Mouse (Mus musculus) limb, embryonic 15.5 days (tissue): ENCODE data around the gene Ano6. TPM values are rescaled to one million over a fixed set of nuclear protein-coding genes. Genes with fewer than 3 reads are reported as not detected.
A peak's percentile ranks its signal among the peaks of the same experiment; 100 is the strongest.

Experiments
- ATAC-seq: fragments of 200-750 bp; cut with Nextera tagmentation; 2 replicates; pipeline ENCODE4 v1.8.0; 2017; ENCODE audit warnings: low read depth, moderate TSS enrichment; ENCODE audit not compliant: insufficient number of reproducible peaks, low FRiP score, low TSS enrichment
- H3K27ac ChIP-seq: fragments of 300-500 bp; sonication (generic); 2 replicates; pipeline ENCODE4 v1.5.1; 2015; ENCODE audit warnings: moderate library complexity, mild to moderate bottlenecking, inconsistent platforms
- H3K27me3 ChIP-seq: fragments of 300-500 bp; sonication (generic); 2 replicates; pipeline ENCODE4 v1.6.1; 2015; ENCODE audit warnings: inconsistent platforms
- H3K36me3 ChIP-seq: fragments of 300-500 bp; sonication (generic); 2 replicates; pipeline ENCODE4 v1.6.1; 2015; ENCODE audit warnings: inconsistent platforms
- H3K4me1 ChIP-seq: fragments of 300-500 bp; sonication (generic); 2 replicates; pipeline ENCODE4 v1.6.1; 2015; ENCODE audit warnings: inconsistent platforms
- H3K4me2 ChIP-seq: fragments of 300-500 bp; sonication (generic); 2 replicates; pipeline ENCODE4 v1.6.1; 2015; ENCODE audit warnings: mild to moderate bottlenecking, inconsistent platforms
- H3K4me3 ChIP-seq: fragments of 300-500 bp; sonication (generic); 2 replicates; pipeline ENCODE4 v1.5.1; 2015; ENCODE audit warnings: mild to moderate bottlenecking, inconsistent platforms
- H3K9ac ChIP-seq: fragments of 300-500 bp; sonication (generic); 2 replicates; pipeline ENCODE4 v1.6.1; 2015; ENCODE audit warnings: inconsistent platforms
- H3K9me3 ChIP-seq: fragments of 300-500 bp; sonication (generic); 2 replicates; pipeline ENCODE4 v1.6.1; 2016; ENCODE audit warnings: inconsistent platforms
- WGBS: fragments of 180-500 bp; shearing (Covaris S2); methylation state at CpG from one replicate; pipeline ENCODE4 v1.1.7; 2015; 5-methylcytosine and 5-hydroxymethylcytosine counted together
- polyA plus RNA-seq: library from polyadenylated mRNA; unstranded; fragments of >200 nt; fragmentation: Nextera tagmentation; extraction: Ambion mirVana; gene quantifications from 2 replicates; pipeline ENCODE4 v1.2.1, GENCODE M21; 2015

The Ano6 gene
- polyA plus RNA-seq, 1 experiment from 2014 or later: 50.3 TPM

DNA sequence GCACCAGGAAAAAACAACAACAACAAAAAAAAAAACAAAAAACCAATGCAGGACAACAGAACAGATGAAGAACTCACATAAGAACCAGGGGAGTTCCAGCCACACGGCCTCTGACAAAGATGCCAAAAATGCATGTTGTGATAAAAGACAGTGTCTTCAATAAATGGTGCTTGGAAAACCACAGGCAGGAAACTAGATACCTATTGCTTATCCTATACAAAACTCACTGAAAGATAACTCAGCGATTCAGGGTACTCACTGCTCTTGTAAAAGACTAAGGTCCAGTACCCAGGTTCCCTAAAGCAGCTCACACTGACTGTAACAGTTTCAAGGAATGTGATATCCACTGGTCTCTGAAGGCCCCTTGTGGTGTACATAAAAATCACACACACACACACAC lies 20.3 kb upstream of the Ano6 start:
- Histone ChIP-seq H3K4me3 (no peak overlapping the region), H3K27ac (no peak overlapping the region), H3K9ac (no peak overlapping the region), H3K27me3 (no peaks in the 10 kb centered on the region), H3K36me3 (no peaks in the 10 kb centered on the region), H3K9me3 (no peaks in the 10 kb centered on the region), H3K4me2 (no peak overlapping the region), H3K4me1 (peaks cover 3% of the 10 kb centered on the region; the same call in 1 of the 2 replicates)
- ATAC-seq: no peak
- 80% methylated on average over 2 of the region's 2 CpGs for WGBS

DNA sequence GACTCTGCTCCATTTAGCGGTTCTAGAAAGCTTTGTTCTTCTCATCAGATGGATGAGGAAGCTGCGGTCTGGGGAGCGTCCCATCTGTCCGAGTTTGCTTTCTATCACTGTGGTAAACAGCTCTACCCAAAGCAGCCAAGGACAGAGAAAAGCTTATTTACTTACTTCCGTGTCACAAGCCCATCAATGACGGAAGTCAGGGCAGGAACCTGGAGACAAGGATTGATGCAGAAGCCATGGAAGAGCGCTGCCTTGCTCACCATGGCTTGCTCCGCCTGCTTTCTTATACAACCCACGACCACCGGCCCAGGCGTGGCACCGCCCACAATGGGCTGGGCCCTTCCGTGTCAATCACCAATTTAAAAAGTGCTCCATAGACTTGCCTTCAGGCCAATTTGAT lies 18.3 kb upstream of the Ano6 start:
- Histone ChIP-seq H3K36me3 (no peaks in the 10 kb centered on the region), H3K4me2 (no peak overlapping the region), H3K27me3 (no peaks in the 10 kb centered on the region), H3K9me3 (no peaks in the 10 kb centered on the region), H3K4me1 (peaks cover 3% of the 10 kb centered on the region; the same call in 1 of the 2 replicates), H3K9ac (no peak overlapping the region), H3K4me3 (no peak overlapping the region), H3K27ac (no peak overlapping the region)
- no peak for ATAC-seq
- WGBS: 68% methylated on average over 13 of the region's 13 CpGs

DNA sequence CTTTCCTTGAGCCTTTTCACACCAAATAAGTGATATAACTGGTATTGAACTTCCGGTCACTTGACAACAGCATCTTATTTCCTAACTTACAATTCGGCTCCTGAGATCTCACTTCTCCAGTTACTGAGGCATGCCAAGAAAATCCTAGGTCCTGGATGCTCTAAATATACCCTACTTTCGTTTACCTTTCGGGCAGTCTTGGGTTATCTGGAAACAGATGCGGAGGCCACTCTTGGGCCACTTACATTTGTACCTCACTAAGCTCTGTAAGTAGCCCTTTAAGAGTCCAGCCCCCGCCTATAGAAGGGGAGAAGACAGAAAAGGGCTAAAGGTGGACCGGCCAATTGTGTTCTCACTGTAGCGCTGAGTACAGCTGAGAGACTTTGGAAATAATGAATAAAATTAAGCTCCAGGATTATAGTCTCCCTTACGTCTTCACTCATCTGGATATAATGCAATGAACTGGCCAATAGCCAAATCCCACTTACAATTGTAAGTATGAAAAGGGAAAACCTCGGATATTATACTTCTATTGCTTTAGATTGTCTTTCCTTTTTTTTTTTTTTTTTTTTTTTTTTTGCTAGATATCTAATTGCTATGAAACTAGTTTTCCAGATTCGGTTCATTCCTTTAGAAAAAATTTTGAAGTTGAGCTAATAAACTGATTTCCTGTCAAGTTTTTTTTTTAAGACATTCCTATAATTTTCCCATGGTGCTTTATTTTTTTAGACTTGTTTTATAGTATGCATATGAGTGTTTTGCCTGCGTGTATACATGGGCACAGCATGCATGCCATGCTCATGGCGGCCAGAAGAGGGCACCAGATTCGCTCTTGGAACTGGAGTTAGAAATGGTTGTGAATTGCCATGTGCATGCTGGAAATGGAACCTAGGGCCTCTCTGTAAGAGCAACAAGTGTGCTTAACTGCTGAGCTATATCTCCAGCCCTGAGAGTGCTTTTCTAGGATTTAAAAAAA lies 17.5 kb upstream of the Ano6 start:
- H3K9ac ChIP-seq: no peak overlapping the region
- no peak overlapping the region for H3K4me2 ChIP-seq
- no peak overlapping the region for H3K4me3 ChIP-seq
- no peak for ATAC-seq
- H3K9me3 ChIP-seq: no peaks in the 10 kb centered on the region
- H3K36me3 ChIP-seq: no peaks in the 10 kb centered on the region
- H3K4me1 ChIP-seq: peaks cover 3% of the 10 kb centered on the region; the same call in 1 of the 2 replicates
- no peak overlapping the region for H3K27ac ChIP-seq
- H3K27me3 ChIP-seq: no peaks in the 10 kb centered on the region
- 57% methylated on average over 14 of the region's 14 CpGs for WGBS

DNA sequence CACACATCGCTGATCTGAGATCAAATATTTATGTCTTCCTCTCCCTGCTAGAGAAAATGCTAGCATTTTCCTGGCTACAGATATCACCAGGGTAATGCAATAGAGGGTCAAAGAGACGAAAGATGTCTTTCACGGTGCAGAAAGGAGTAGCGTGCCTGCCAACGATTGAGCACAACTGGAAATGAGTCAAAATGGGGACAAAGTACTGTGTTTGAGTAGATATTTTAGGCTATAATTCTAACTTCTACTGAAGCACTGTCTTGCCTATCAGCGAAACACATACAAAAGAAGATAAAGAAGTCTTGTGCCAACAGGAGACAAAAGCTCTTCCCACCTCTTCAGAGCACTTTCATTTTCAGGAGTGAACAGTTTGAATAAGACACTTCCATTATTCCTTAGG lies 16.4 kb upstream of the Ano6 start:
- no peak overlapping the region for H3K27ac ChIP-seq
- no peak overlapping the region for H3K4me3 ChIP-seq
- ATAC-seq: no peak
- H3K4me2 ChIP-seq: no peak overlapping the region
- H3K4me1 ChIP-seq: 0 out of 2 replicates have a peak, but pooled peaks cover under 1% of the 10 kb centered on the region
- no peak overlapping the region for H3K9ac ChIP-seq
- 79% methylated on average over 6 of the region's 6 CpGs for WGBS
- no peaks in the 10 kb centered on the region for H3K27me3 ChIP-seq
- H3K9me3 ChIP-seq: no peaks in the 10 kb centered on the region
- H3K36me3 ChIP-seq: no peaks in the 10 kb centered on the region

DNA sequence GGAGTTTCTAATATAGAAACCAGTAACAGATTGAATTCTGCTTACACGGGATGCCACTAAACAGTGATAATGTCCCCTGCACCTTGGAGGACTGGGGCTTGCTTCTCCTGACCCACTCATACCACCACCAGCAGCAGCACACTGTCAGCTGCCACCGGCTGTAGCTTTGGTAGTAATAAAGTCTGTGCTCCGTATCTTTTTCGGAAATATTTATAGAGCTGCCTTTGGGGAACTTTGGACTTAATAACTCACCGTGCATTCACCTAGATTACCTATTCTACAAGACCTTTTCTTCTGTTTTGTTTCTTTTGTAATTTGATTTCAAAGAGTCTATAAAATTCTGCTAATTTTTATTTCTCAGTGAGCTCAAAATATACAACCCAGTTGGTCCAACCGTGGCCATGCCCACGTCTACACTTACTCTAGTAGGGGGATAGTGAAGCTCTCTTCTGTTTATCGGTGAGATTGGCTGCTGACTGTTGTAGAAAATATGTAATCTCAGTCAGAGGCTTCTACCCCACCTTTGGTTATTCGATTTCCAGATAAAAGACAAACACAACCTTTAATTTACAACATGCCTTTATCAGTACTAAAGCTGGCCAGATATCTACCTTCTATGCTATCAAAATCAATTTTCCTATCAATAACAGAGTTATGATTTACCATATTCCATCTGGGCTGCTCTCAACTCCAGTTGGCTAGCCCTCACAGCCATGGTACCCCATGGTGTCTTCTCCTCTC lies 15.8 kb upstream of the Ano6 start:
- Histone ChIP-seq H3K27me3 (no peaks in the 10 kb centered on the region), H3K27ac (no peak overlapping the region), H3K4me2 (no peak overlapping the region), H3K9ac (no peak overlapping the region), H3K4me3 (no peak overlapping the region), H3K4me1 (no peaks in the 10 kb centered on the region), H3K36me3 (no peaks in the 10 kb centered on the region), H3K9me3 (no peaks in the 10 kb centered on the region)
- ATAC-seq: no peak
- WGBS: 73% methylated on average over 9 of the region's 9 CpGs

DNA sequence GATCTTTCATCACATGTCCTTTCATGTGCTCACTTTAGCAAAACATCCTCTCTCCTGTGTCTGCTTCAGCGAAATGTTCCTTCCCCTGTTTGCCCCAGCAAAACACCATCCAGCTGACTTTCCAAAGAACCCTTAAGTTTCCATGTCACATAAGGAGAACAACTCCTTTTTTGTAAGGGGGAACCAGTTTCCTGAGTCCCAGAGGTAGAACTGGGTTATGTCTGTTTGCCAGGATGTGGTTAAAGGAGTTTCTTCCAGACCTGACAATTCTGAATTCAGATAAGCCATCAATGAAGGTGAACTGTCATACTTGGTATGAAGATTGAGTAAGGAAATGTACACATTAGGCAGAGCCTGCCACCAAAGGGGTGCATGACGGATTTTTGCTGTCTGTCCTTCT lies 12.9 kb upstream of the Ano6 start:
- no peak overlapping the region for H3K9ac ChIP-seq
- H3K36me3 ChIP-seq: no peaks in the 10 kb centered on the region
- no peaks in the 10 kb centered on the region for H3K4me1 ChIP-seq
- H3K27me3 ChIP-seq: no peaks in the 10 kb centered on the region
- H3K27ac ChIP-seq: no peak overlapping the region
- no peak for ATAC-seq
- no peak overlapping the region for H3K4me2 ChIP-seq
- 86% methylated on average over 2 of the region's 2 CpGs for WGBS
- H3K4me3 ChIP-seq: no peak overlapping the region
- no peaks in the 10 kb centered on the region for H3K9me3 ChIP-seq

DNA sequence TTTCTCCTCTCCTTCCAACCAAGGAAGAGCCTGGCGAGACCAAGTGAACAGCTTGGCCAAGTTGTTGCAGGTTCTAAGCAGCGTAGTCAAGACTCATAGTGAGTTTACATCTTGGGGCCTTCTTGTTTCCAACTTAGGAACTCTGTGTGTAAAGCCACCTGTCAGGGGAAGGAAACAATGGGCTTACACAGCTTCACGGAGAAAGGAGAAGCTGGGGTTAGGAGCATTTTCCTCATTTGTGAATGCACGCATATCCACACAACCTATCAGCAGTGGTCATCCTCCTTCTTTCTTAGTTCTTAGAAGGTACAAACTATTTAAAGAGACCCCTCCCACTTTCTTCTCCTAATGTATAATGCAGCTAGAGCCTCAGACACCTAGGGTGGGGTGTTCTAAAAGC lies 11.9 kb upstream of the Ano6 start:
- H3K4me1 ChIP-seq: no peaks in the 10 kb centered on the region
- H3K4me3 ChIP-seq: no peak overlapping the region
- 89% methylated on average over 4 of the region's 4 CpGs for WGBS
- H3K9ac ChIP-seq: no peak overlapping the region
- H3K36me3 ChIP-seq: no peaks in the 10 kb centered on the region
- no peaks in the 10 kb centered on the region for H3K9me3 ChIP-seq
- no peaks in the 10 kb centered on the region for H3K27me3 ChIP-seq
- H3K27ac ChIP-seq: no peak overlapping the region
- no peak overlapping the region for H3K4me2 ChIP-seq
- no peak for ATAC-seq

DNA sequence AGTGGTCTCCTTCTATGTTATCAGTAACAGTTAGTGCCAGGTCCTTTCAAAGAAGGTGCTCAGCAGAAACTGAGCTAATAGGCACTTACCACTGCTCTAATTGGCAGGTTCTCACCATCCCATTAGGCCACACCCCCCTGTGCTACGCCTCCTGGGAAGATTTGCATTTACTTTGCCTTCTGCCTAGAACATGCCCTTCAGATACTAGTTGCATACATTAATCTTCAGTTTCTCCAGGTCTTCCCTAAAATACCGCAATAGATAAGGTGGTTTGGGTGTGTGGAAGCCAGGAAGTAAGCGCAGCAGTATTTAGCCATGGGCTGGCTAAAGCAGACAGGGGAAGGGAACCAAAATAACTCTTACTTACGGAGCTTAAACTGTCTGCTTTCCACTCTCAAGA lies 4.0 kb upstream of the Ano6 start:
- WGBS: 84% methylated on average over 4 of the region's 4 CpGs
- no peak overlapping the region for H3K4me2 ChIP-seq
- H3K9me3 ChIP-seq: no peaks in the 10 kb centered on the region
- no peaks in the 10 kb centered on the region for H3K36me3 ChIP-seq
- peaks cover 12% of the 10 kb centered on the region; the same call in 1 of the 2 replicates for H3K4me1 ChIP-seq
- ATAC-seq: no peak
- H3K4me3 ChIP-seq: no peak overlapping the region
- no peak overlapping the region for H3K27ac ChIP-seq
- no peak overlapping the region for H3K9ac ChIP-seq
- H3K27me3 ChIP-seq: no peaks in the 10 kb centered on the region

DNA sequence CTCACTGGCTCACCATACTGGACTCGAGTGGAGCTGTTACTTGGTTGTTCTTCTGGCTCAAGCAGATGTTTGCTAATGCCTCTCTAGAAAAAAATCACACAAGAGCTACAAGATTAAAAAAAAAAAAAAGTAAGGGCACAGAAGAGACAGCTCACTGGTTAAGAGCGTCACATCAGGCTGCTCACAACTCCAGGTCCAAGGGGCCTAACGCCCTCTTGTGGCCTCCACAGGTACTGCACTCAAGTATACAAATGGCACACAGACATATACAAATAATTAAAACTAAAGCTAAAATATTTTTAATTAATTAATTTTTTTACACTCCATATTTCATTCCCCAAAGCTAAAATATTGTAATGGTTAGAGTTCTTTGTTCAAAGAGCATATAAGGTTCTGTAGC lies 3.1 kb upstream of the Ano6 start:
- Histone ChIP-seq H3K9me3 (no peaks in the 10 kb centered on the region), H3K4me3 (no peak overlapping the region), H3K4me2 (no peak overlapping the region), H3K9ac (no peak overlapping the region), H3K27me3 (no peaks in the 10 kb centered on the region), H3K4me1 (peaks cover 15% of the 10 kb centered on the region; the same call in 1 of the 2 replicates), H3K27ac (no peak overlapping the region), H3K36me3 (no peaks in the 10 kb centered on the region)
- ATAC-seq: no peak
- WGBS: 58% methylated on average over 3 of the region's 3 CpGs

DNA sequence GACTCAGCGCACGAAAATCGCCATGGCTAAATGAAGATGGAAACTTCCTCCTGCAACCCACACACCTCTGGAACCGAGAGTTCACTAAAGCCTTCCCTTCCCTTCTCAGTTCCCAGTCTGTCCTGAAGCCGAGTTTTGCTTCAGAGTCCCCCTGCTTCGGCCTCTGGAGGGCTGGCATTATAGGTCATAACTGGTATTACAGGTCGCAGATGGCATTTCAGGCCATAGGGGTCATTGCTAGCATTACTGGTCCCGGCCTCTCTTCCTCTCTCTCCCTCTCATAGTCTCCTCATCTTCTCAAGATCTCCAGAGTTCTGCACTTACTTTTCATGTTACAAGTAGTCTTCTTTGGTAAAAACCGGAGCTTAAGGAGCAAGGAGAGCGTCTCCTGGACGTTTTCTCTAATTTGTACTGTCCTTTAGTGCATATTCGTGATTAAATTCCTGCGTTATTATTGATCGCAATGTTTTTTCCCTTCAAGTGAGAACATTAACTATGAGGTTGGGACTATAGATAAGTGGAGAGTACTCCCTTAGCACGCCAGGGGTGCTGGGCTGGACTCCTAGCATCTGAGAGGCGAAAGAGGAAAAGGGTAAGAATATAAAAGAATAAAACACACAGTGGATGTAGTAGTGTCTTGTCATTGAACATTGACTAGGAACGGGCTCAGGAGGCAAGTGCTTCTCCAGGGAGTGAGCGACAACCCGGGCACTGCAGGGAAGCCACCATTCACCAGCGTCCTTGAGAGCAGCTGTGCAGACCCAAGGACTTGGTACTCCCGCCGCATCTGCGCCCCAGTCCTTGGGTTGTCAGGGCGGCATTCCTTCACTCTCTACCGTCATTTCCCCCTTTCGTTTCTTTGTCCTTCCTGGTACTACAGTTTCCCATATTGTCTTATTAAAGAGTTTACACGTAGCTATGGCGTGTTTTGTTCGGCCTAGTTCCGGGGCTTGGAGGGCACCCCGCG lies 798 bp upstream of the Ano6 start:
- H3K4me3 ChIP-seq: peak overlapping the region; percentile 81
- peak overlapping the region; percentile 89 for H3K27ac ChIP-seq
- H3K4me1 ChIP-seq: peaks cover 29% of the 10 kb centered on the region
- WGBS: 17% methylated on average over 32 of the region's 32 CpGs
- no peaks in the 10 kb centered on the region for H3K9me3 ChIP-seq
- peak overlapping the region; percentile 68 for H3K4me2 ChIP-seq
- peak; percentile 10; the same call in 1 of the 2 replicates for ATAC-seq
- no peaks in the 10 kb centered on the region for H3K27me3 ChIP-seq
- peak overlapping the region; percentile 84 for H3K9ac ChIP-seq
- H3K36me3 ChIP-seq: no peaks in the 10 kb centered on the region

DNA sequence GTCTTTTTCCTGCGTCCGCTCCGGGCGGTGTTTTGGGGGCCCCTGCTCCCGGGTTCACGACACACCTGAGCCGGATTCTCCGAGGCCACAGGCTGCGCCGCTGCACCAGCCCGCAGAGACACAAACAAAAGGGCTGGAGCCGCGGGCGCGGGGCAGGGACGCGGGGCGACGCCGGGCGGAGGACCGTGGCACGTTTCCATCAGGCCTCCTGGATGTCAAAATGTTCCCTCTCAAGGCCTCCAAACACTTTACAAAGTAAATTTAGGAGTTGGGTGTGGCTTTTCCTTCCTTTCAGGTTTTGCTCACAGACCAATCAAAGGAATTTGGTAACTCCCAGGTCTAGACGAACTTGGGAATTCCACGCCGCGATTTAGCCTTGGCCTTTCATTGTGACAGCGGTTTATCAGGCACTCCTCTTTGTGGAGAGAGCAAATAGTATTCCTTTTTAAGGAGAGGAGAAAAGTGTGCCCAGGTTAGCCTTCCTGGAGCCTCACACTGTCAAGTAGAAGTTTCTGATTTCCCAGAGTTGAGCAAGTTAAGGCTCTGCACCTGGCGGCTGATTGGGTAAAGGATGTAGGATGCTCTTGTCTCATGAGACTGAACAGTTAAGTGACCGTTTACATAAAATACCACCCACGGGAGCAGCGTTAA lies 623 bp downstream of the Ano6 start:
- Histone ChIP-seq H3K4me3 (peak overlapping the region; percentile 81), H3K27me3 (no peaks in the 10 kb centered on the region), H3K4me1 (peaks cover 35% of the 10 kb centered on the region), H3K9ac (peak overlapping the region; percentile 84), H3K36me3 (no peaks in the 10 kb centered on the region), H3K9me3 (no peaks in the 10 kb centered on the region), H3K27ac (peak overlapping the region; percentile 89), H3K4me2 (peak overlapping the region; percentile 68)
- 1% methylated on average over 32 of the region's 32 CpGs for WGBS
- 0 out of 2 replicates have a peak, but pooled peaks have one; percentile 3 for ATAC-seq
